Mouse (Mus musculus) layer of hippocampus, postnatal 14 days (tissue): ENCODE measurements around the gene Pbrm1. TPM values are rescaled to one million over a fixed set of nuclear protein-coding genes. Genes with fewer than 3 reads are reported as not detected.

Experiments
- DNase-seq, 2 experiments: peaks; one replicate each; pipeline ENCODE4 v3.0.0; 2021 to 2022; ENCODE audit warnings: low spot score in 2 of 2, mixed read lengths in 1 of 2
- long read RNA-seq, 2 experiments: library from polyadenylated mRNA; stranded (forward); transcript quantifications; one replicate each; pipeline ENCODE4 v2.0.0; 2021
- total RNA-seq, 2 experiments: library from RNA; stranded (reverse); gene quantifications; 2 replicates each; pipeline ENCODE4 v1.2.3; 2021

Gene Pbrm1
- total RNA-seq = 10 to 100 TPM; 56.1 to 57.1 TPM
- long read RNA-seq, experiment 1, partial matches to known transcripts = 11 of 11 reads
- long read RNA-seq, experiment 1, other reads (novel, unspliced or antisense) = 0 of 11 reads
- long read RNA-seq, experiment 2, partial matches to known transcripts = 6 of 10 reads
- long read RNA-seq, experiment 2, other reads (novel, unspliced or antisense) = 4 of 10 reads

- peak; percentile 93 to 97 for DNase-seq
Measured at GRCm38 (mm10) chr14:31018860-31019291, at the start of gene Pbrm1, which contains the start of gene Gnl3. Gene Pbrm1 (plus strand): TSS chr14:31019138. Gene Gnl3 (minus strand): TSS chr14:31019152.

DNA sequence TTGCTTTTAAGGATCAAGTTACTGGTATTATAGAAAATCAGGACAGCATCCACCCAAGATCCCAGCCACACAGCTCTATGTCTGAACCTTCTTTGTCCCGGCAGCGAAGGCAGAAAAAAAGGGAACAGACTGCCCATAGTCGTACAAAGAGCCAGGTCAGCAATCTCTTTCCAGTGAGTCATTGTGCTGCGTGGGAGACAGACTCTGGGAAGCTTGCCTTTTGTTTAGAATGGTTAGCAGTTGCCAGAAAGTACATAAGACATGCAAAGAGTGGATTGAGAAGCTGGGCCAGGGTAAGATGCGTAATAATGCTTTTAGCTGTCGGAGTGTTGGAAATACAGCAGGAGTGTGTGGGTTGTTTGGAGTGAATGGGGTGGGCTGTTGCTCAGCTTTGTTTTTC is 44.7 kb upstream of the Pbrm1 start:
- peak; percentile 16 to 50 for DNase-seq

DNA sequence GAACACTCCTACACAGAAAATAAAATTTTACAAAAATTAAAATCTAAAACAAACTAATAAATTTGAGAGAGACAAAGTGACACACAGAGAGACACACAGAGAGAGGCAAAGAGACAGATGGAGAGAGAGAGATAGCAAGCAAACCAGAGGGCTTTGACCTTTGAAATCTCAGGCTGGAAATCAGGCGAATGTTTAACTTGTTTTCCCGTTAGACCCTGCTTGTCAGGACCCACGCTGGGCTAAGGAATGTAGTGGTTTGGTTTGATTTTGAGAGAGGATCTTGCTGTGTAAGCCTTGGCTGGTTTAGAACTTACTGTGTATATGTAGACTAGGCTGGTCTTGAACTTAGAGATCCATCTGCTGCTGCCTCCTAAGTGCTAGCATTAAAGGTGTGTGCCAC is 42.7 kb upstream of the Pbrm1 start:
- no peak for DNase-seq

GRCm38 (mm10) chr14:30996417-30996816 is 22.5 kb upstream of the Pbrm1 start:
- DNase-seq = no peak

DNA sequence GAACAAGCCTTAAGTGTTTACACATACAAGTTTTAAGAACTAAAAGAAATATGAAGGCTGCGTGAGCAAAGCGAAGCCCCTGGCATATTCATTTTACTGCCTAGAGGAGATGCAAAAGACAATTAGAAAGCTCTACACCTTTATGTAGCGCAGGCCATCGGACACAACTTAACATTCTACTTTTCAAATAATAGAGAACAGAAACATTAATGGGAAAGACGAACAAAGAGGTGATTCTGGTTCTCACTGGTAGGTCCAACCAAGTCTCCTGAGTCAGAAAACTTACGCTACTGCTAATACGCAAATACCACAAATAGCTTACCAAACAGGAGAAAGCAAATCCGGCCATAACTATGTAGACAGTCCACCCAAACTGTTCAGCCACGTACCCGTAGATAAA is 18.6 kb upstream of the Pbrm1 start:
- DNase-seq = no peak

DNA sequence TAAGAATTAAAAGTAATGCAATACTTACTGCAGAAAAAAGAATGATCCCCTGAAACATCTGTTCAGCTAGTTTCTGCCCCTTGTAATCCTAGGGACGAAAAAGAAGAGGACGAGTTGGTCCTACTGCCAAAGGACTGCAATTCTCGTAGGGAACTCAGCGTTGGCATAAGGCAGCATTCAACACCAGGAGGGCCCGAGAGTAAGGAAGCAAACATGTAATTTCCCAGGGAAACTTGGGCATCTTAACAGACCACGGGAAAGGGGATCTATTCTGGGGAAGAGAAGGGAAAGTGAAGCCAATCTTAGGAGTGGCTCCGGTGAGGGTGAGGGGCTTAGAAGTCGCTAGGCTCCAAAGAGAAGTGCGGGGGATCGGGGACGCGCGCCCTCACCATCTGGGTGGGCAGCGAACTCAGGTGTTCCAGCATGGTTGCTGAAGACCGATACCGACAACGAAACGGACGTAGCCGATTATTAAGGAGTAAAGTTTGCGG is 18.1 kb upstream of the Pbrm1 start:
- DNase-seq = no peak

DNA sequence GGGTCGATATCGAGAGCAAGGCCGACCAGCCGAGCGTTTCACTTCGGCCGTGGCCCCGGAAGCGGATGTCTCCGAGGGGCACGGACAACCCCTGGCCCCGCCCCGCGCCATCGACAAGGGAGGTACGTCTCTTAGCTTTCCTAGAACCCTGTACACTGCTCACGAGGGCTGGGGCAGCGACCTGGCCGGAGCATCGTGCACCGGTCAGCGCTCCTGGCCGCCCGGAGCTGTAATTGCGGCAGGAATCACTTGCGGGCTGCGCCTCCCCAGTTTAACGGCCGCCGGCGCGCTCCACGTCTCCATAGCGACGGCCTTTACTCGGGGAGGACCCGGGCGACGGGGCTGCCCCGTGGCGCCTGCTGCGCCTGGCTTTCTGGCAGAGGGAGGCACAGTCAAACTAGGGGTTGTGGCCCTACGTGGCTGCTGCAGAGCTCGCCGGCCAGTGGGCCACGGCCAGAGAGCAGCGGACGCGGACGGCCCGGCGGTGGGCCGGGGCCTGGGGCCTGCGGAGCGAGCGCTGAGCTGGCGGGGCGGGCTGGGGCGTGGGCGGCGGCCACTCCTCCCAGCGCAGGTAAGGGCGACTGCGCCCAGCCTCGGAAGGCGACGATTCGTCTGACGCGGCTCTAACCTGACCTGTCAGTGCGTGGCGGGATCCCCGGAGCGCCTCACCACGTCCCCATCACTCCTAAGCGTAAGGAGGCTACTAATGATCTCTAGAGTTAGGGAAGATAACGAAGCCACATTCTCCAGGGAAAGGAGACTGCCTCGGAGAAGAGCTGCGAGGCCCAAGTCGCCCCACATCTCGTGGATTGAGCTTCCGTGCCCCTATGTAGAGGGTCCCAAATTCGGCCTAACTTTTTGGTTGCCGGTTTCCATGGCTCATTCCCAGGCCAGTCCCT is 17.4 kb upstream of the Pbrm1 start, which contains the start of the genes Glt8d1 and Spcs1:
Gene Glt8d1 (plus strand): TSS at position 94 of the 899 bp plus-strand sequence.
Gene Spcs1 (minus strand): TSS at position 366 of the 899 bp plus-strand sequence.
- peak; percentile 90 to 94 for DNase-seq

- no peak for DNase-seq
Measured at GRCm38 (mm10) chr14:31004527-31004926, 14.4 kb upstream of the Pbrm1 start.

DNA sequence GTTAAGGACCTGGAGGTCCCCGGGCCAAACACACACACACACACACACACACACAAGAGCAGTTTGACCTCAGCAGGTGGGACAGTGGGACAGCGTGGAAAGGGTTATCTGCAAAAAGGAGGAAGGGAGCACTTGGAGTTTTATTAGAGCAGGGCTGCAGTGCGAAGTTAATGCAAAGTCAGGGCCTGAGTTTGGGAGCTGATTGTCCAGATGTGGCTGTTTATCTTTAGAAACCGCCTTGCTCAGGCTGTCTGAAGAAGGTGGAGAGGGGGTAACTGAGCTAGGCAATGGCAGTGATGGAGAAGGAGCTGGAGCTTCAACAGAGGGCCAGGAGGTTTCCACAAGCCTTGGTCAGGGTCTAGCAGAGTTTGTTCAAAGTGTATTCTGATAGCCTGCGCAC is 12.2 kb upstream of the Pbrm1 start:
- no peak for DNase-seq

- no peak for DNase-seq
Measured at GRCm38 (mm10) chr14:31011588-31011987, 7.3 kb upstream of the Pbrm1 start.

DNA sequence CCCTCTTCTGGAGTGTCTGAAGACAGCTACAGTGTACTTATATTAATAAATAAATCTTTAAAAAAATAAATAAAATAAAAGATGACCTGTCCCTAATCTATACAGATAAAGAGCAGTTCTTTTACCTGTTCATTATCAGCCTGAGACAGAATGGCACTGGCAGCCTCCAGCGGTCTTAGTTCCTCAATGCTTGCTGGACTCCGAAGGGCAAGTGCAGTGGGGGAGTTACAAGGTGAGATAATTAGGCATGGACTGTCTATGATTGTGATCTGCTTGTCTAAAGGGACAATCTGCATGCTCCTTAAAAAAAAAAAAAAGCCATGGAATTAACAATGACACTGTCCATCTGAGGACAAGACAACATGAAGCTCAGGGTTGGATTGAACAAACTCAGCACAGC is 5.0 kb upstream of the Pbrm1 start:
- no peak for DNase-seq

GRCm38 (mm10) chr14:31016063-31016462 is 2.9 kb upstream of the Pbrm1 start:
- DNase-seq = no peak

- no peak for DNase-seq
Measured at GRCm38 (mm10) chr14:31017854-31018253, 1.1 kb upstream of the Pbrm1 start.

DNA sequence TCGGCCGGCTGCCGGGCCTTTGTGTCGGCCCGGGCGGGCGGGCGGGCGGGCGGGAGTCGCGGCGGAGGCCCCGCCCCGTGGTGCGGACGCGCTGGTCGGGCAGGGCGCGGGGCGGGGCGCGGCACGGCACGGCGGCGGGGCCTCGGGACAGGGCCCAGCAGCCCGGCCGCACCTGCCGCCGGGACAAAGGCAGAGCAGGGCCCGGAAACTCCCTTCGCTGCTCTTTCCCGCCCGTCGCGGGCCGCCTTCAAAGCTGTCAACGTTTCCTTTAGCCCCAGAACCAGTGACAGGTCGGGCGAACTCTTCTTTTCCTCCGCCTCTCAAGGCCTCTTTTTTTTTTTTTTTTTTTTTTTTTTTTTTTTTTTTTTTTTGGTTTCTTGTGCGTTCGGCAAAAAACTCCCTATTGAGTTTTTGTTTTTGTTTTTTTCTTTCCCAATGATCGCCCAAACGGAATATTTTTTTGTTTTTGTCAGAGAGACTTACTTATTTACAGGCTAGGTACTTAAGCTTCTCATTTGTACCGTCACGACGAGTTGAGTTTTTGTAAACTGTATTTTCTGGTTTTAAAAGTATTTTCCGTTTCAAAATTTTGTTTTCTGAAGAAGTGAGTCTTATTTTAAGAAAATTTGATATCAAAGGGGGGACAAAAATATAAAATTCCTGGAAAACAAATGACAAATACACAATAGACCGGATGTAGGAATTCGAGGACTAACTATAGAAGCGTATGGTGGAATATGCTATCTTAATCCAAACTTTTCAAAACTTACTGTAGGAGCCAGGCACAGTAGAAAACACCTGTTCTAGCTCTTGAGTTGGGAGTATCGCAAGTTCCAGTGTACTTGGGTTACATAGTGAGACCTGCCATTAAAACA is 630 bp downstream of the Pbrm1 start:
- peak in 1 of 2 experiments; percentile 49 for DNase-seq

DNA sequence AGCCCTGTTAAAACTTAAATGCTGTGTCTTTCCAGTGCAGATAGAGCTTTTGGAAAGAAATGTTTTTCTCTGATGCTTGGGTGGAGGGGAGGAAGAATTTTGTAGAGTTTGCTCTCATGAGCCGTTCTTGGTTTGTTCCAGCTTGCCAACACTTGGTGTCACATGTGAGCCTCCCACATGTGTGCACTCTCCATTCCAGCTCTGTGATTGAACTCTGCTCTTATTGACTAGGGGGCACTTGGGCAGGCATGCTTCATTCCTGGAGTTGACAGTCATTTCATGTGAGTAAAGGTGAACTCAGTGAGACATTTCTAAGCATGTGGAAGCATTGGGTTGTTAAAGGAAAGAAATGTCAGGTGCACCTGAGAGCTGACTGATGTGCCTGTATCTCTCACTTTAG is 3.6 kb downstream of the Pbrm1 start:
- no peak for DNase-seq

DNA sequence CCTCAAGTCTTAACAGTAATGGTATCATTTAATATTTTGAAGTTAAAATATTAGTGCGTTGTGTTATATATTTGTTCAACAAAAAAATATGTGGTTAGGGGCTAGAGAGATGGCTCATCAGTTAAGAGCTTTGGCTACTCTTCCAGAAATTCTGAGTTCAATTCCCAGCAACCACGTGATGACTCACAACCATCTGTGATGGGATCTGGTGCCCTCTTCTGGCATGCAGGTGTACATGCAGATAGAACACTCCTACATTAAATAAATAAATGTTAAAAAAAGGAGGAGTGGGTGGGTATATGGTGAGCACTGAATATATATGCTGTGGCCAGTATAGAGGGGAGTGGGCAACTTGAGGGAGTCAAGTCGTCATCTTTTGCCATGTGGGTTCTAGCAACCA is 6.8 kb downstream of the Pbrm1 start:
- no peak for DNase-seq

DNA sequence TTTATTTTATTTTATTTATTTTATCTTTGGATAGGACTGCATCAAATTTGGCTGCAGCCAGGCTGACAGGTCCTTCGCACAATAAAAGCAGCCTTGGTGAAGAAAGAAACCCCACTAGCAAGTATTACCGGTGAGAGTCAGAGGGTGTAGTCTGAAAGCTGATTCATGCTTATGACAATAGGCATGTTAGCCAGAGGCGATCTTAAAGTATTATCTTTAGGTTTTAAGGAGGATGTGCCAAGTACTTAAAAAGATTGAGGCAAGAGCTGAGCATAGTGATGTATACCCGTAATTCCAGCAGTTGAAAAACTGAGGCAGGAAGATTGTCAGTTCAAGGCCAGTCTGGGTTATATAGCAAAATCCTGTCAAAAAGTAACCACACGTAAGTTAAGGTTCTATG is 26.4 kb downstream of the Pbrm1 start:
- no peak for DNase-seq

- no peak for DNase-seq
Measured at GRCm38 (mm10) chr14:31045817-31046216, 26.9 kb downstream of the Pbrm1 start.

GRCm38 (mm10) chr14:31062277-31062676 is 43.3 kb downstream of the Pbrm1 start:
- DNase-seq = no peak

DNA sequence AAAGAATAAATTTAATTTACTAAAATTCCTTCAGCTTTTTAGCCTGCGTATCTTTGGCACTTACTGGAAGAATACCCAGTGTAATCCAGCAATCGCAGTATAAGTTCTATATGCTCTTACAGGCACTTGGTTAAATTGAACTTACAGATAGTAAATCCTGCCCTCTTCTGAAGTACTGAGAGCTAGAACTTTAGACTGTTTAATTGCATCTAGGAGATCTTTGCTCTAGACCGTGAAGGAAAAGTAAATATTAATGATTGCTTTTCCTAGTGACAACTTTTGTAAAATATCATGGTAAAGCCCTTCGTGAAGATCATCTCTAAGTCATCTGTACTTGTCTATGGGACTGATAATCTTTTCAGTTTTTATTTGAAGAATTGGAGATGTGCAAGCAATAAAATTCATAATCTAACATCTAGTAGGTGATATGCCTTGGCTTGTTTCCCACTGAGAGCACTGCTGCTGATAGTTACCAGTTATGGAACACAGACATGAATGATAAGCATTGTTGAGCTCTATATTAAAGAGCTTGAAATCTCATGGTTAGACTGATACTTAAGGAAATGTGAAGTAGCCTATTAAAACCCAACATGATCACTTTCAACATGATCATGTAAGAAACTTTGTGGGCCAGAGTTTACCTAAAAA is 50.3 kb downstream of the Pbrm1 start:
- DNase-seq = no peak
